Mouse (Mus musculus) effector memory CD4-positive, alpha-beta T cell, adult 5 months (primary cell): ENCODE results near the gene Btbd35f25. TPM values are rescaled to one million over a fixed set of nuclear protein-coding genes. Genes with fewer than 3 reads are reported as not detected.

Experiments
- polyA plus RNA-seq: library from polyadenylated mRNA; unstranded; fragments of 100-300 nt; shearing (Covaris generic); gene quantifications from one replicate; pipeline ENCODE4 v1.2.1, GENCODE M21; 2017

The Btbd35f25 gene
- polyA plus RNA-seq: not detected

GRCm38 (mm10) chrX:31717056-31717455 lies at the start of gene Btbd35f25:
Btbd35f25 (minus strand) TSS chrX:31717156.

Other genes with a start within 250 kb of the Btbd35f25 start
- gene Gm21883, start 142.9 kb downstream of the Btbd35f25 start, polyA plus RNA-seq: not detected
- gene Spin2e, start 98.2 kb downstream of the Btbd35f25 start, polyA plus RNA-seq: not detected
- not detected for gene Gm21637, start 244.9 kb upstream of the Btbd35f25 start, polyA plus RNA-seq